Mouse (Mus musculus): ENCODE measurements around the gene Pdzd2.

DNA sequence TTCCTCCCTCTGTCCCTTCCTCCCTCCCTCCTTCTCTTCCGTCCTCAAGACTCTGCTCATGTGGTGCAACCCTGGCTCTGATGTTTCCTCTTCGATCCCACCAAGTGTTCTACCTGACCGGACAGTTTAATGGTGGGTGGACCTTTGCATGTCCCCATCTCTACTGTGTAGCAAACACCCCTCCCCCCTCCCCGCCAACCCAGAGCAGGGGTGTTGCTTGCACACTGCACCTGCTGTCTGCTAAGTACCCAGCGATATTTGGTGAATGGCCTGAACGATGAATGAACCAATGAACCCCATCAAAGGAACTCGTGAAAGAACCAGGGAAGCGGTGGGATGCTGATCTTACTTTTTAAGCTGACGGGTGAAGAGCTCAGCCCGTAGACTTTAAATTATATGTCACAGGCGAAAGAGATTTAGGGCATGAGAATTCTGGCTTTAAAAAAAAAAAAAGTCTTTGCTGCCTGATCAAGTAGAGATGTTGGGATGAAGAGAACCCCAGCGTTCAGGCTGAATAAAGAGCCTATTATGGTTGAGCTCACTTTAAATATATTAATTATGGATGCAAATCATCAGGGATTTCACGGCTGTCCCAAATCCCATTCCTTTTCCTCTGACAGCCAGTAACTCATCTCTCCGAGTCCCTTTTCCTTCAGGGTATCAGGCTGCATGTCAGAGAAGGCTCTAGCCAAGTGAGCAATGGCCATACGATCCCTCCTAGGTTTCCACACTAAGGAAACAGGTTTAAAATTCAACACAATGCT, 350.8 kb downstream of the Pdzd2 start:
- TF ChIP-seq POLR2A (IDR thresholded peaks at IDR 0.05; ENCODE audit: control insufficient read depth, low read depth, low read length) (no peak), CTCF (IDR thresholded peaks at IDR 0.05; ENCODE audit: control insufficient read depth, insufficient read depth, insufficient replicate concordance, low read depth, low read length) (no peak)

Measured in testis, adult 2 months (tissue).